Mouse (Mus musculus) adrenal gland, postnatal 4 days (tissue): Measurements from ENCODE around the gene Daw1. TPM values are rescaled to one million over a fixed set of nuclear protein-coding genes. Genes with fewer than 3 reads are reported as not detected.

ENCODE experiments used
- DNase-seq, 2 experiments: peaks; one replicate each; pipeline ENCODE4 v3.0.0; 2021 to 2022; ENCODE audit warnings: low spot score in 2 of 2, mixed read lengths in 2 of 2
- total RNA-seq, 2 experiments: library from RNA; stranded (reverse); gene quantifications; 2 replicates each; pipeline ENCODE4 v1.2.3; 2021

The Daw1 gene
- total RNA-seq, 2 experiments from 2014 or later, result 0.31 TPM; not detected in 1

- DNase-seq, result peak in 1 of 2 experiments; percentile 13
Measured at GRCm38 (mm10) chr1:83187154-83187553, 27.6 kb downstream of the Daw1 start.

- no peak for DNase-seq
Measured at GRCm38 (mm10) chr1:83209981-83210380, 50.4 kb downstream of the Daw1 start.

- DNase-seq, result no peak
Measured at GRCm38 (mm10) chr1:83218260-83218659, 58.7 kb downstream of the Daw1 start.

GRCm38 (mm10) chr1:83223072-83223471 is 63.5 kb downstream of the Daw1 start:
- no peak for DNase-seq

GRCm38 (mm10) chr1:83224423-83224960 is 64.9 kb downstream of the Daw1 start:
- DNase-seq, result no peak

GRCm38 (mm10) chr1:83227946-83228345 is 68.4 kb downstream of the Daw1 start:
- no peak for DNase-seq

- DNase-seq, result no peak
Measured at GRCm38 (mm10) chr1:83248235-83248746, 88.7 kb downstream of the Daw1 start.

- DNase-seq, result no peak
Measured at GRCm38 (mm10) chr1:83251746-83252145, 92.2 kb downstream of the Daw1 start.

Other genes with a start within 250 kb of the Daw1 start
- under 1 TPM; 0.39 to 0.68 TPM for gene A030005L19Rik, start 246.4 kb upstream of the Daw1 start, total RNA-seq
- gene A030014E15Rik, start 234.8 kb upstream of the Daw1 start, total RNA-seq, result not detected
- gene Gm6217, start 228.4 kb upstream of the Daw1 start, total RNA-seq, result not detected
- gene A030003K21Rik, start 216.4 kb upstream of the Daw1 start, total RNA-seq, result not detected
- gene Gm7544, start 203.7 kb upstream of the Daw1 start, total RNA-seq, result not detected
- not detected for gene Gm47955, start 199.5 kb upstream of the Daw1 start, total RNA-seq
- gene Gm47959, start 159.2 kb upstream of the Daw1 start, total RNA-seq, result not detected
- gene Slc19a3, start 121.3 kb upstream of the Daw1 start, total RNA-seq, result under 1 TPM; 0.48 to 0.73 TPM
- gene Krtap28-10, start 117.3 kb upstream of the Daw1 start, total RNA-seq, result not detected
- not detected for gene Gm47969, start 114.8 kb upstream of the Daw1 start, total RNA-seq
- gene A030005K14Rik, start 100.4 kb upstream of the Daw1 start, total RNA-seq, result not detected
- gene Krtap28-13, start 98.8 kb upstream of the Daw1 start, total RNA-seq, result not detected
- gene Ccl20, start 43.0 kb upstream of the Daw1 start, total RNA-seq, result not detected
- 1 to 10 TPM; 2.1 to 2.6 TPM for gene Sphkap, start 248.4 kb downstream of the Daw1 start, total RNA-seq